Mouse (Mus musculus) embryonic fibroblast, embryonic 13.5 days (primary cell): ENCODE data around the gene Tfpi.

Experiments used
- CTCF ChIP-seq: IDR thresholded peaks from 2 replicates; pipeline ENCODE4 v1.5.1; 2011; ENCODE audit warnings: mild to moderate bottlenecking, control low read depth, low read length, moderate library complexity, borderline replicate concordance; ENCODE audit not compliant: insufficient read depth
- POLR2A ChIP-seq: IDR thresholded peaks from 2 replicates; pipeline ENCODE4 v1.6.1; 2011; ENCODE audit warnings: low read depth, mild to moderate bottlenecking, control low read depth, low read length, moderate library complexity

- TF ChIP-seq POLR2A, result no peak
- TF ChIP-seq CTCF, result no peak
Measured at GRCm38 (mm10) chr2:84525806-84526205, 49.2 kb upstream of the Tfpi start.
